Mouse (Mus musculus) embryonic fibroblast, embryonic 13.5 days (primary cell): ENCODE measurements around the gene Tbc1d13. TPM values are rescaled to one million over a fixed set of nuclear protein-coding genes. Genes with fewer than 3 reads are reported as not detected.

Experiments
- H3K27ac ChIP-seq: 2 replicates; pipeline ENCODE4 v1.5.1; 2012; ENCODE audit warnings: low read length, control low read depth, inconsistent platforms; ENCODE audit not compliant: insufficient read depth
- H3K4me1 ChIP-seq: 2 replicates; pipeline ENCODE4 v1.6.1; 2011; ENCODE audit warnings: low read length; ENCODE audit not compliant: control insufficient read depth, insufficient read depth
- H3K4me3 ChIP-seq: 2 replicates; pipeline ENCODE4 v1.5.1; 2011; ENCODE audit warnings: mild to moderate bottlenecking, control low read depth, low read length; ENCODE audit not compliant: insufficient read depth
- CTCF ChIP-seq: IDR thresholded peaks from 2 replicates; pipeline ENCODE4 v1.5.1; 2011; ENCODE audit warnings: mild to moderate bottlenecking, control low read depth, low read length, moderate library complexity, borderline replicate concordance; ENCODE audit not compliant: insufficient read depth
- POLR2A ChIP-seq: IDR thresholded peaks from 2 replicates; pipeline ENCODE4 v1.6.1; 2011; ENCODE audit warnings: low read depth, mild to moderate bottlenecking, control low read depth, low read length, moderate library complexity
- polyA plus RNA-seq: library from polyadenylated mRNA; stranded (reverse); fragments of >200 nt; gene quantifications from 2 replicates; pipeline ENCODE4 v1.2.4, GENCODE M21; 2011; ENCODE audit warnings: low read depth; ENCODE audit not compliant: missing spikeins, insufficient read length

Gene Tbc1d13
- 39.8 and 41.0 TPM in 2 replicates for polyA plus RNA-seq

DNA sequence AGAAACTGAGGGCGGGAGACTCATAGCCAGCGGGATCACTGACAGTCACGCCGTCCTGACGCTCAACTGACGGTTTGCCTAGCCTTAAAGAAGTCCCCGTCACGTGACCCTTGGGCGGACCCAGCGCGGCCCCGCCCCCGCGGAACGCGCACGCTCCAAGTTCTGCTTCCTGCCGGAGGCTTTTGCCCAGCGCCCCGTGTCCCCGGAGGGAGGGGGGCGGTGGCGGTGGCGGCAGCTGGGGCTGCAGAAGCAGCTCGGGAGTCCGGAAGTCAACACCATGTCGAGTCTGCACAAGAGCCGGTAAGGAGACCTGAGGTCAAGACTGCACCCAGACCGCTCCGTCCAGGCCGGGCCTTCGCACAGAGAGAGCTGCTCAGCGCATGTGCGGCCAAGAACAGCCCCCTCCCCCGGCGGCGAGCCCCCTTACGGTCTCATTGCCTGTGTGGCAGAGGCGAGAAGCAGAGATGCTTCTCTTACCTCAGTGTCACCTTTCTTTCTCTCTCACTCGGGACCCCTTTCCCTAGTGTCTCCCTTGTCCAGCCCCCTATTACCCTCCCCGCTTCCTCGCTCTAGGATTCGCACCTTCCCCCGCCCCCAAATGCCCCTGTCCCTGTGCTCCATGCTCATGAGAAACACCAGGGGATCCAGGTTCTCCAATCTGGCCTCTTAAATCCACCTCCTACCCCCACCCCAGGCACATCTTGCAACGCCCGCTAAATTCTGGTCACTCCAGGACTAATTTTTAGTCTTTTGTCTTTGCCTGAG is at the start of gene Tbc1d13:
Tbc1d13 (plus strand) TSS at position 134 of the 765 bp plus-strand sequence.
- Histone ChIP-seq H3K27ac (peak within 1 kb of the TSS; percentile 69), H3K4me1 (peaks cover 2% of the 10 kb centered on the region; the same call in 1 of the 2 replicates), H3K4me3 (peak within 1 kb of the TSS; percentile 87)
- peak; percentile 99 for TF ChIP-seq POLR2A
- TF ChIP-seq CTCF, result no peak

DNA sequence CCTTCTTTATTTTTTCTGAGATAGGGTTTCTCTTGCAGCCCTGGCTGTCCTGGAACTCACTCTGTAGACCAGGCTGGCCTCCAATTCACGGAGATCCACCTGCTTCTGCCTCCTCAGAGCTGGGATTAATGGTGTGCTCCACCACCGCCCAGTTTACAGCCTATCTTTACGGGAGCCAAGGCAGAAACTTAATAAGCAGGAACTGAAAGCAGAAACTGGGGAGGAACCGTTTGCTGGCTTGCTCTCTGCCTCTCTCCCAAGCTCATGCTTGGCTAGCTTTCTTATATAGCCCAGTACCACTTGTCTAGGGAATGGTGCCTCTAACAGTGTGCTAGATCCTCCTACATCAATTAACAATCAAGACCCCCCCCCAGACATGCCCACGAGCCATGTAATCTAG is 49.4 kb upstream of the Tbc1d13 start:
- no peaks in the 10 kb centered on the region for H3K4me1 ChIP-seq
- H3K4me3 ChIP-seq, result no peak overlapping the region
- TF ChIP-seq CTCF (no peak), POLR2A (no peak)
- no peak overlapping the region for H3K27ac ChIP-seq

DNA sequence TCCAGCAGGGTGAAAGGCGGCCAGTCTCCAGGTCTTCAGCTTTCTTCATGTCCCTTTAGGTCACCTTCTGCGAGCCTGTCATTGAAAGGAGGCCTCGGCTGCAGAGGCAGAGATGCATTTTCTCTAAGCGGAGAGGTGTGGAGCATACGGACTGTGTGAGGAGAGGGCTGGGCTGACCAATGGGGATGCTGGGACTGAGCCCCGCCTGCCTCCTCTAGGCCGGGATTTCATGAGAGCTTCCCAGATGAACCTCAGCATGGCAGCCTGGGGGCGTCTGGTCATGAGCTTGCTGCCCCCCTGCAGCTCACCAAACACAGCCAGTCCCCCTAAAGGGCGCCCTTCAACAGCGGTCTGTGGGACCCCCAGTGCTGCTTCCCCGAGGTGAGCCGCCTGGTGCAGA is 48.9 kb upstream of the Tbc1d13 start:
- H3K27ac ChIP-seq, result no peak overlapping the region
- TF ChIP-seq CTCF (no peak), POLR2A (no peak)
- H3K4me3 ChIP-seq, result no peak overlapping the region
- H3K4me1 ChIP-seq, result no peaks in the 10 kb centered on the region

DNA sequence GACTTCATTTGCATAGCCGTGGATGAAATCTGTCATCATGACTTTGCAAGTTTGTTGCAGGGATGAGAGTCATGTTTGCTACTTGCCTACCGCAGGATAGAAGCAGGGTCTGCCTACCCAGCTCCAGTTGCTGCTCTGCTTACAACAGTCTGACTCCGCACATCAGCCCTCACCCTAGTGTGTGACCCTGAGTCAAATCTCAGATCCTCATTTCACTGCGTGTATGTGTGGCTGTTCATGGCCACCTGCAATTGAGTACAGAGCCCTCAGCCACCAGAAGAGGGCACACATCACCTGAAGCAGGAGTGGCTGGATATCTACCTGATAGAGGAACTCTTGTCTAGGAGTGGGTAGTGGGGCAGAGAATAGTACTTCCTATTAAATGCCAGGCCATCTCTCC is 46.2 kb upstream of the Tbc1d13 start:
- no peaks in the 10 kb centered on the region for H3K4me1 ChIP-seq
- no peak overlapping the region for H3K27ac ChIP-seq
- TF ChIP-seq POLR2A (no peak), CTCF (no peak)
- no peak overlapping the region for H3K4me3 ChIP-seq

DNA sequence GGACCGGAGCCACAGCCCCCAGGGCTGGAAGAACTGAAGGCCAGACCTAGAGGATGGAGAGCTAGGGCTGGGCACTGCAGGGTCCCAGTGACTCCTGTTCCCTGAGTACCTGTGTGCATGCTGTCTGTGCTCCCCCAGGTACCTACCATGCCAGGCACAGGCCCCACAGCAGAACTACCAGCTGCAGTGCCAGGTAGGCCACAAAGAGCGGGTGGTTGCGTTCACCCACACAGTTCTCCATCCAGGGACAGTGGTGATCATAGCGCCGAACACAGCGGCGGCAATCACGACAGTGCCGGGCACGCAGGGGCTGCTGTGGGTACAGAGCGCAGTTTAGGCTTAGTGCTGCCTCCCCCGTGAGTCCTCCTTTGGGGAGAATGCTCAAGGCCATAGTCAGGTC is 42.0 kb upstream of the Tbc1d13 start:
- Histone ChIP-seq H3K27ac (no peak overlapping the region), H3K4me3 (no peak overlapping the region), H3K4me1 (peaks cover 4% of the 10 kb centered on the region; the same call in 1 of the 2 replicates)
- TF ChIP-seq CTCF (no peak), POLR2A (no peak)

DNA sequence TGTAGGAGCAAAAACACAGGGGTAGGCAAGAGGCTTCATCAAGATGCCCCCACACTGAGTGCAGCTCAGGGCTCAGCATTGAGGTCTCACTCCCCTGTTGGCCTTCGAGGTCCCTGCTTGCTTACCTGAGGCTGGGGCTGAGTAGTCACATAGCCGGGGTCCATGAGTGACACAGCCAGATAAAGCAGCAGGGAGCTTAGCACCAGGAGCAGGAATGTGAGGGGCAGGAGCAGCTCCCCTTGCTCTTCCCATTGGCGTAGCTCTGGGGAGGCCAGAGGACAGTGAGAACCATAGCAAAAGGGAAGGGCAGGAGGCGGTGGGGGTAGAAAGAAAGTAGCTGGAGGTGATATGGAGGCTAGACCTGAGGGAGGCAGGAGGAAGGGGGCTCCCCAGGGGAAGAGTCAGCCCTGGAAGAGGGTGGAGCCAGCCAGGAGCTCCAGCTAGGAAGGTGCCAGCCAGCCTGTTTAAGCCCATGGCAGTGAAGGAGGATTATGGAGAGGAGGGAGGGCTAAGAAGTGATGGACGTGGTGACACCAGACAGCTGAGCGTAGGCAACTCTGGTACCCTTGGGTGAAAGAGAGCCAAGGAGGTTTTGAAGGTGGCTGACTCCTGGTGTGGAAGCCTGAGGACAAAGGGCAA is 41.1 kb upstream of the Tbc1d13 start:
- Histone ChIP-seq H3K4me1 (peaks cover 4% of the 10 kb centered on the region; the same call in 1 of the 2 replicates), H3K4me3 (peak overlapping the region; percentile 81), H3K27ac (no peak overlapping the region)
- 0 out of 2 replicates have a peak, but pooled peaks have one; percentile 4 for TF ChIP-seq POLR2A
- TF ChIP-seq CTCF, result no peak

DNA sequence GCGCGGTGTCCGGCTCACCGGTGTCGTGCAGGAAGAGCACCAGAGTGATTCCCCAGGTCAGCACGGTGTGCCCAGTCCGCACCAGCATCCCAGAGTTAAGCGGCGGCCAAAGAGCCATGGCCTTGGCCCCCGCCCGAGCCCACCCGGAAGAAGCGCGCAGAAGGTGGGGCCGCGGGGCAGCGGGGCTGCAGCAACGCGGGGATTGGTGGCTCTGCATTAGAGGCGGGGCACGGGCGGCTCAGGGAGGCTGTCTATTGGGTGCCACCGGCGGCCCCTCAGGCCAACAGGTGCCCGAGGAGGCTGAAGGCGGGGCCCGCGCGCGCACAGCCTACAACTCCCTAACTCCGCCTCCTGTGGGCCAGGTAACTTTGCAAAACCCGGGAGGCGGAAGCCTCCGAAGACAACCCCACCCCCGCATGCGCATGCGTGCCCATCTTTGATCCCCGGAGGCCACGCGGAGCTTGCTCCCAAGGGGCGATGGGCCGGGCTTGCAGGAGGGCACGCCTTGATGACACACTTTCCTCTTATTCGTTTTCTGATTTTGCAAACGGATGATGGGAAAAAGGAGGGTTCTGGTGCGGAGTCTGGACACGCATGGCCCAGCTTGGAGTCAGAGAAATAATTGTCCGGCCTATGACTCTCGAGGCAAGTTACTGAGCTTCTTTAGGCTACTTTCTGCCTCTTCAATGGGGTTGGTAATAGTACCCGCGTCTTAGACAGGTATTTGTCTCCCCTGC is 39.9 kb upstream of the Tbc1d13 start, which contains the start of gene Zdhhc12:
Zdhhc12 (minus strand) TSS at position 178 of the 737 bp plus-strand sequence.
- TF ChIP-seq CTCF (no peak), POLR2A (peak; percentile 92)
- peak within 1 kb of the TSS; percentile 81 for H3K4me3 ChIP-seq
- peak within 1 kb of the TSS; percentile 32 for H3K27ac ChIP-seq
- peaks cover 4% of the 10 kb centered on the region; the same call in 1 of the 2 replicates for H3K4me1 ChIP-seq

DNA sequence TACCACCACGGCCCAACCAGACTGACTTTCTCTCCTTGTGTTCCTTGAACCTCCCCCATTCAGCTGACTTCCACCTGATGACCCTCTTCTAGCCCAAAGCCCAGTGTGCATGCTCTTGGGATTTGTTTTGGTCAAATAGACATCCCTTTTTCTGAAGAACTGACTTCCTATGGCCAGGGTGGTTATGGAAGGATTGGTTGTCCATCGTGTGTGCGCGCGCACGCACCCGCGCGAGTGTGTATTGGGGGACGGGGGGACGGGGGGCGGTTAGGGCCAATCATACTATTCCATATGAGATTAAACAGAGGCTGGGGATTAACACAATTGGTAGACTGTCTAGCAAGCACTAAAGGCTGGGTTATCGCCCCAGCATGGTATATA is 39.3 kb upstream of the Tbc1d13 start:
- Histone ChIP-seq H3K27ac (peak overlapping the region; percentile 32), H3K4me1 (peaks cover 4% of the 10 kb centered on the region; the same call in 1 of the 2 replicates), H3K4me3 (peak overlapping the region; percentile 78)
- TF ChIP-seq CTCF (no peak), POLR2A (no peak)

DNA sequence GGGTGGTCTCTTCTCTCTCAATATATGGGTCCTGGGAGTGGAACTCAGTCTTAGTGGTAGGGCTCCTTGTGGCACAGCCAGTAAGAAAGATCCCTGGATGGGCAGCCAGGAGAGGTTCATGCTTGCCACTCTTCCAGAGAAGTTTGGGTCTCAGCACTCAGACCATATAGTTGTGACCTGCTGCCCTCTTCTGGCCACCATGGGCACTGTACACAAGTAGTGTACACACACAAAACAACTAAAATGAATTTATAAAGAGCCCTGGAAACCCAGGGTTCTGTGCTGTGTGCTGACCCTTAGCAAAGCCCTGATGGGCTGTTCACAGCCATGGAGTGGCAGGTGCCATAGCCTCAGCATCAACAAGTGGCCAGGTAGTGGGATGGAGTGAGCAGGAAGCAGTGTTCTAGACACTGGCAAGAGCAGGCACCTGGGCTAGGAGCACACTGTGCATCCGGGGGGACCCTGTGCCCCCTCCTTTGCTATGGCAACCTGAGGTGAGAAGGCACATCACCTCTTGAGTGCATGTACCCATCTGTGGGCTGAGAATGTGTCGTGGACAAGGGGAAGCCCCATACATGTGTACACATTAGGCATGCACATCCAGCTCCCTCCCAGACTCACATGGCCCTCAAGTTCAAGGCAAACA is 37.5 kb upstream of the Tbc1d13 start:
- Histone ChIP-seq H3K4me1 (peaks cover 4% of the 10 kb centered on the region; the same call in 1 of the 2 replicates), H3K27ac (no peak overlapping the region), H3K4me3 (no peak overlapping the region)
- TF ChIP-seq POLR2A (no peak), CTCF (peak; percentile 55; the same call in 1 of the 2 replicates)
